Mouse (Mus musculus): ENCODE results near the gene Ate1.

DNA sequence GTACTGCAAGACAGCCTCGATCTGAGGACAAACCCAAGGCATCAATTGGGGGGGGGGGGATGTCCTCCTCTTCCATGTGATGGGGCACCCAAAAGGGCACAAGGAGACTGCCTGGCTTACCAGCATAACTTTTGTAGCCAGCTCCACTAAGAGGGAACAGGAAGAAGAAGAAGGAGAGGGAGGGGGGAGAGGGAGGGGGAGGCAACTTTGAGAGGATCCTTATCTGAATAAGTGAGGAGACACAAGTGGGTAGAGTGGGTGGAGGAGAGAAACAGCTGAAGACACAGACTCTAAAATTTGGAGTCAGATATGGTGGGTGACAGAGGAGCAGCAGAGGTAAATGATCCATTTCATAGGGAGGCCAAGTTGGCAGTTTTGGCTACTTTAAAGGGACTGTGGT lies 40.8 kb upstream of the Ate1 start:
- TF ChIP-seq POLR2A (IDR thresholded peaks at IDR 0.05; ENCODE audit: low read depth, low read length) (no peak), CTCF (conservative IDR thresholded peaks at IDR 0.05; ENCODE audit: insufficient read depth, insufficient read length, low read depth, low read length) (no peak)
